Mouse (Mus musculus) adrenal gland (tissue): ENCODE data around the gene Atp5d.

Experiments used
- intact Hi-C: fragments of 180-260 bp; cut with DNase I; formaldehyde crosslinking; loops from one replicate; pipeline ENCODE4 v1.15.1; 2025

Atp5d gene

DNA sequence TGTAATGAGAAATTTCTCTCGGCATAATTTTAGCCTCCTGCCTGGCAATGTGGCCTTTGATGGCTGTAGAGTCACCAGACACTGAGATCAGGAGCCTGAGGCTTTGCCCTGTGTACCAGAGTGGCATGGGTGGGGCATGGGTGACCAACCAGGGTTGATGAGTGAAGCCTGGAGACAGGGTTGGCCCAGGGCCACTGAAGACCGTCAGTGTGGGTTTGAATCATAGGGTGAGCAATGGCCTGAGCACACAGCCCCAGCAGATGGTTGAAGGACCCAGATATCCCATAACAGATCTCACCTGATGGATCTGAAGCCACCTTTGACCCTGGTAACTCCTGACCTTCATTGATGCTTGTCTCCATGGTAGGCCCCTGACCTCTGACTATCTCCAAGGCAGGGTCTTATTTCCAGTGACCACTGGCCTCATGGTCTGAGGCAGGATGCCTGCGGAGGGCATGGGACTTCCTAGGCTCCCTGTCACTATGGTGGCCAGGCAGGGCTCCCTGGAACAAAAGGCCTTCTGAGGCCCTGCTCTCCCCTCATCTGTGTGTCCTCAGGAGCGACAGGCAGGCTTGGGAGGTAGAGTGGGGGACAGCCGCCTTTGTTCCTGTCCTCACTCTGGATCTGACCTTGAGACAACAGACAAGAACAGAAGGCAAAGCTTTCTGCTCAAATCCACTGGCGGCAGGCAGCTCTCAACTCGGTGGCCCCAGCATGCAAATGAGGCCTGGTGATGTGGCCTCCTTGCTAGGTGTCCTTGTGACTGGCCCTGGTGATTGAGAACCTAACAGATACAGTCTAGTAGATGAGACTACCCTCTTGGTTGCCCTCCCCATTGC, 39.2 kb downstream of the Atp5d start:
- intact Hi-C loops, result no loop called here

DNA sequence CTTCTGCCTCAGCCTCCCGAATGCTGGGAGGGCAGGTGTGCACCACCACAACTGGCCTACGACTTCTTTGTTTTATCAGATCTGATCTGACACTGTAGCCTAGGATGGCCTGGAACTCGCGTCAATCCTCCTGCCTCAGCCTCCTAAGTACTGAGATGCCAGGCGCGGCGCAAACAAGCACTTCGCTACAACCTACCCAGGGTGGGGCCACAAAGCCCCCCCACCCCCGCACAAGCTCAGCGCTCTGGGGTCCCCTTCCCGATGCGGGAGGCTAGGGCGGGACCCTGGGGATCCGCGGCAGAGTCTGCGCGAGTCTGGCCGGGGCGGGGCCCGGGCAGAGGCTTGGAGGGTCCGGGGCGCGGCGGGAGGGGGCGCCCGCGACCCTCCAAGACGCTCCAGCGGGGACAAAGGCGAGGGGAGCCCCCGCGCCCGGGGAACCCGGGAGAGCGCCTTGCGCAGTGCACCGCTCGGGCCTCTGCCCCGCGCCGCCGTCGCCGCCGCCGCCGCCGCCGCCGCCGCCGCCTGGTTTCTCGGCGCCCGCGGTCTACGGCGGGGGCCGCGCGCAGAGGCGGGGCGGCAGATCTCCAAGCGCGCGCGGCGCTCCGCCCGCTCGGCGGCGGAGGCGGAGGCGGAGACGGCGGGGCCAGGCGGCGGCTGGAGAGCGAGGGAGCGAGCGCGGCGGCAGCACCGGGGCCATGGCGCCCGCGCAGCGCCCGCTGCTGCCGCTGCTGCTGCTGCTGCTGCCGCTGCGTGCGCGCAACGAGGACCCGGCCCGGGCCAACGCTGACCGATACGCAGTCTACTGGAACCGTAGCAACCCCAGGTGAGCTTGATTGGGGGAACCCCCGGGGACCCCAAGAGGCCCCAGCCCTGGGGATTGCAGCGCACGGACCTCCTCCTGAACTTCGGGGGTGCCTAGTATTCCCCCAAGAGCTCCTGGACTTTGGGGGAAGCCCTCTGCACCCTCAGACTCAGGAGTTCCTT, 40.9 kb downstream of the Atp5d start, which contains the start of gene Efna2:
Efna2 (plus strand) TSS at position 415 of the 984 bp plus-strand sequence.
- intact Hi-C loops, result no loop called here

DNA sequence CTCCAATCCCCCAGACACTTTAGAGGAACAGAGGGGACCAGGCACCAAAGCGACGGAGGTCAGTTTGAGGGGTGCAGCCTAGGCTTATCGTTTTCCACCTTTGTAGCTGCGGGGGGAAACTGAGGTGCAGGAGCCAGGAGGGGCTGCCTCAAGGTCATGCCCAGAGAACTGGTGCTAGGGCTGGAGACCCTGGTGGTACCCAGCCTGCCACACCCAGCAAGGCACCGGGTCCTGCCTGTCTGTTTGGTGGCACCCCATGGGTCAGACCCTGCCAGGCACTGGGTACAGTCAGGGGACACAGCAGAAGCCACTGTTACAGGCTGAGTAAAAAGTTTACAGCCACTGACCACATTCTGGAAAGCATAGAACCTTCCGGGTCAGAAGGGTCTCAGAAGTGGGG, 41.9 kb downstream of the Atp5d start:
- intact Hi-C loops, result no loop called here

DNA sequence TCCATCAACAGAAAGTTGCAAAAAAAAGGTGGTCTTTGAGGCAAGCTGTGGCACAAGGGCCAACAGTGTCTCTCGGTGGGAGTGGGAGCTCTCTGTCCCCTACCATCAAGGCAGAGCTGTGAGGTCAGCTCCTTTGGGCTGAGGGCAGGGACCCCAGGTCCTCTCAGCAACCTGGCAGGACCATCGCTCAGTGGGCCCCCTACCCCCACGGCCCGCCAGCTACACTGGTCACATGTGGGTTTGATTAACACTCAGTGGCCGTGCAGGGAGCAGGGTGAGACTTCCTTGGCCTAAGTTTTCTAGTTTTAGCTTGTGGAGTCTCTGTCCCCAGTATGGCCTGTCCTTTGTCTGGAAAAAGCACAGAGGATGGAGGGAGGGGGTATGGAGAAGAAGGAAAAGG, 42.4 kb downstream of the Atp5d start:
- intact Hi-C loops, result no loop called here

DNA sequence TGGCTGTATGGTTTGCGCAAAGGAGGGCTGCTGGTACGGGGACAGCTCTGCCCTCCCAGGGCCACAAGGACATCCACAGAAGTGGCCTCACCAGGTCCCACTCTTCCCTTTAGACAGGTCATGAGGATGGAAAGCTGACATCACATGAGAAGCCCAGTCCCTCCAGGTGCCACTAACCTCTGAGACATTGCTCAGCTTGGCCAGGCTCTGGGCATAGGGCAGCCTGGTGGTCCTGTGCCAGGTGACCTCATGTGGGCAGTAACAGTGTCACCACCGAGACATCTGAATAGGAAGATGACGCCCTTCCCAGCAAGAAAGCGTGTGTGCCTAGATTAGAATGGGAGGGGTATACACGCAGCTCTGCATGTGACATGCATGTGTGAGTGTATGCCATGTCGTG, 44.1 kb downstream of the Atp5d start:
- intact Hi-C loops, result no loop called here

DNA sequence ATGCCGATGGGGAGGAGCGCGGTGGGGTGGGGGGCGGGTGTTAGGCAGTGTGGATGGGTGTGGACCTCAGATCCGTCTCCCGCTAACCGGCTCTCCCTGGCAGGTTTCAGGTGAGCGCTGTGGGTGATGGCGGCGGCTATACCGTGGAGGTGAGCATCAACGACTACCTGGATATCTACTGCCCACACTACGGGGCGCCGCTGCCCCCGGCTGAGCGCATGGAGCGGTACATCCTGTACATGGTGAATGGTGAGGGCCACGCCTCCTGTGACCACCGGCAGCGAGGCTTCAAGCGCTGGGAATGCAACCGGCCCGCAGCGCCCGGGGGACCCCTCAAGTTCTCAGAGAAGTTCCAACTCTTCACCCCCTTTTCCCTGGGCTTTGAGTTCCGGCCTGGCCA, 48.2 kb downstream of the Atp5d start:
- intact Hi-C loops, result no loop called here

DNA sequence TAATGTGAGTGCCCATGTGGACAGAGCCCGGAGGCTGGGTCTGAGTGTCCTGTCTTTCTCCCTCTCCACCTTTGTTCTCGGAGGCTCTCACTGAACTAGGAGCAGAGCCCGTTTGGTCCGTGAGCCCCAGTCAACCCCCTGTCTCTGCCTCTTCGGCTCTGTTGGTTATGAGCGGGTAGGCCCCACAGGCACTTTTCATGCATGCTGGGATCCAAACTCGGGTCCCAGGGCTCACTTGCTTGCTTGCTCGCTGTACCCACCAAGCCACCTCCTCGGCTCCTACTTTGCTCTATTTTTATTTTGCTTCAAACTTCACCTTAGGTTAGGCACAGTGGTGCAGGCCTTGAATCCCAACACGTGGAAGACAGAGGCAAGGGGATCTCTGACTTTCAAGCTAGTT, 49.3 kb downstream of the Atp5d start:
- intact Hi-C loops, result no loop called here

DNA sequence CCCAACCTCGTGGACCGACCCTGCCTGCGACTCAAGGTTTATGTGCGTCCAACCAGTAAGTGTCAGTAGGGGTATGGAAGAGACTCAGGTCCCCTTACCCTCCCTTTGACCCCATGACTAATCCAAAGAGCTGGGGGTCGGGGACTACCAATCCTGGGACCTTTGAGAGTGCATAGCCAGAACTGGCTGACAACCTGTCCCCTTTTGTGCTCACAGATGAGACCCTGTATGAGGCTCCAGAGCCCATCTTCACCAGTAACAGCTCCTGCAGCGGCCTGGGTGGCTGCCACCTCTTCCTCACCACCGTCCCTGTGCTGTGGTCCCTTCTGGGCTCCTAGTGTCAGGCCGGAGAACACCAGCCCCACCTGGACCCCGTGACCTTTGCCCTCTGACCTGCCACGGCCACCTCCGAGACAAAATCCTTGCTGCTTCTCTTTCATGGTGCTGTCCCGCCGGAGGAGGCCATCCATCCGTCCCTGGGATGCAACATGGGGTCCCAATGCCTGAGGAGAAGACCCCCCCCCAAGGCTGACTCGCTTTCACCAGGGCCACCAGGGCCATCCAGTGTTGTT, 50.1 kb downstream of the Atp5d start:
- intact Hi-C loops, result no loop called here

DNA sequence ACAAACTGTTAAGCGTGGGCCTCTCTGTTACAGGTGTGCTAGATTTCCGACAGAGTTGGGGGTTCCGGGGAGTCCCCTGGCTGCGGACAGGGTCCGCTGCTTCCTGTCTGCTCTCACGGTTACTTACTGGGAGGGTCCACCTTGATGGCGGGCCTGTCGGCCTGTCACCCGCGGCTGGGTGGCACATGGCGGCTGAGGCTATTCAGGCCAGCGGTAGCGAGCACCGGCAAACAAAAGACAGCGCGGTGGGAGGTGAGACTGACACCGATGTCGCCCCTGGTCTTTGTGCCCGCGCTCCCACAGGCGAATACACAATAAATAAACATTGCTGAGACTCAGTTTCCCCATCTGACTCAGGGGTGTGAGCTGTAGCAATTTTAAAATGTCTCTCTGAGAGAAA, 51.6 kb downstream of the Atp5d start:
- intact Hi-C loops, result no loop called here

DNA sequence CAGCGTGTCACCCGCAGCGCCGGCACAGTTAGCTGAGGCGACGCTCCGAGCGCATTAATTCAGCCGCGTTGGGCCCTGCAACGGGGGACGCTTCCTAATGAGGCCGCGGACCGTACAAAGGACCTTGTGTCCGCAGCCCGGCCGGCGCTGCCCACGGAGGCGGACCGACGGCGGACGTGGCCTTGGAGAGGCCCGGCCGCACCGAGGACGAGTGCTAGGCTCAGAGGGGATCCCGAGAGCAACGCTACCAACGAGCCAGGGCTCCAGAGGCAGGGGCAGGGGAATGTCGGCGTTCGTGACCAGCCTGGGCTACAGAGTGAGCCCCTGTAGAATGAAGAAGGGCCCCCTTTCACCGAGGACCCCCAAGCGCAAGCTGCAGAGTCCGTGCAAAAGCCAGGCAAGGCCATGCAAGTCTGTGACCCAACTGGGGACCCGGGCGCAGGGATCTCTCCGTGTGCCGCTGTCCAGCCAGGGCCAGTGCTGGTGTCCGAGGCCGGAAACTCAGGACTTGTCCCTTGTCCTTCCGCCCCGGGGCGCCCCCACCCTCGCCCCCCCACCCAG, 52.1 kb downstream of the Atp5d start:
- intact Hi-C loops, result no loop called here

DNA sequence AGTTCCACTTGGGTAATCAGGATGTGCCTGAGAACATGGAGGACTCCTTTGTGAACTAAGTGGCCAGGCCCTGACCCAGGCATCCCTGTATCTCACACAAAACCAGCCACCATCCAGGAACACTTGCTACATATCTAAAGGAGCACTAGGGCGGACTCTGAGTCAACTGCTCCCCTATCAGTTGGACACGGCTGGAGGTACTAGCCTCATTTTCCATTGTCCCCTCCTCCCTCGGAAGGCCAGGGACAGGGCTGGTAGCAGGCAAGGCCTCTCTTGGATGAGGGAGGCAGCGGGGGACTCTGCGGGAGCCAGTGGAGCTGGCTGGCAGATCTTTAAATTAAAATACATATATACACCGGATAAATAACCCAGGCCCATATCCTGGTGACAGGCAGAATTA, 55.5 kb downstream of the Atp5d start:
- intact Hi-C loops, result no loop called here

DNA sequence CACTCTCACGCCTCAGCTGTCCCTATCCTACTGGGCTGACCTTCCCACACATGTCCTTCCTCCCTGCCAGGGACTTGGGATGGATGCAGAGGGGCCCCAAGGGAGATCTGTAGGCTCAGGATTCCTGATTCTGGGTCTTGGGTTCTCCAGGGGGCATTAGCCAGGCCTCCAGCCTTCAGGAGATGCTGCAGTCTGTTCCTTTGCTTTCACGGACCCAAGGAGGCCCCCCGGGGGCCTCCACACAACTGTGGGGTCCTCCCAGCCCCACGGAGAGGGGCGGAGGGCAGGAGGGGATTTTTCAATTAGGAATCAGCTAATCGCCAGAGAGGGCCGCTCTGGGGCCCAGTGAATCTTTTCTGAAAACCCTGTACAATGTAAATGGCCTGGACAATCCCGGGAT, 56.0 kb downstream of the Atp5d start:
- intact Hi-C loops, result no loop called here
